Mouse (Mus musculus): Measurements from ENCODE around the gene Hesx1. TPM values are rescaled to one million over a fixed set of nuclear protein-coding genes. Genes with fewer than 3 reads are reported as not detected.

Gene Hesx1
- polyA plus RNA-seq, 1 experiment from 2014 or later, result 0.25 TPM

GRCm38 (mm10) chr14:27042280-27042983 is 48.2 kb downstream of the Hesx1 start:
- H3K36me3 ChIP-seq (ENCODE audit: control insufficient read depth, insufficient read depth, low read length), result no peaks in the 10 kb centered on the region
- peaks cover 49% of the 10 kb centered on the region for H3K4me1 ChIP-seq (ENCODE audit: control insufficient read depth, insufficient read depth, low read length)
- H3K4me3 ChIP-seq (ENCODE audit: low read depth, low read length), result no peak overlapping the region
- ATAC-seq (ENCODE audit: insufficient number of reproducible peaks, low FRiP score, low TSS enrichment, low read depth) (no peak), DNase-seq (ENCODE audit: low spot score) (no peak)
- H3K9me3 ChIP-seq (ENCODE audit: control insufficient read depth, low read length), result no peaks in the 10 kb centered on the region
- H3K9ac ChIP-seq (ENCODE audit: low read length), result 0 out of 2 replicates have a peak overlapping the region, but pooled peaks have one; percentile 2
- no peaks in the 10 kb centered on the region for H3K27me3 ChIP-seq (ENCODE audit: control insufficient read depth, insufficient read depth, low read length)
- 10% methylated on average over 8 of the region's 8 CpGs for WGBS
- no peak overlapping the region for H3K27ac ChIP-seq (replicated peaks; ENCODE audit: low read depth, low read length)
- H3K4me2 ChIP-seq (ENCODE audit: low read depth, severe bottlenecking), result peak overlapping the region; percentile 81

- Histone ChIP-seq H3K4me2 (ENCODE audit: low read depth, severe bottlenecking) (no peak overlapping the region), H3K4me3 (ENCODE audit: low read depth, low read length) (no peak overlapping the region), H3K27me3 (ENCODE audit: control insufficient read depth, insufficient read depth, low read length) (no peaks in the 10 kb centered on the region), H3K4me1 (ENCODE audit: control insufficient read depth, insufficient read depth, low read length) (peaks cover 59% of the 10 kb centered on the region), H3K9ac (ENCODE audit: low read length) (no peak overlapping the region), H3K27ac (replicated peaks; ENCODE audit: low read depth, low read length) (no peak overlapping the region; the same call in 1 of the 2 replicates), H3K36me3 (ENCODE audit: control insufficient read depth, insufficient read depth, low read length) (no peaks in the 10 kb centered on the region), H3K9me3 (ENCODE audit: control insufficient read depth, low read length) (no peaks in the 10 kb centered on the region)
- DNase-seq (ENCODE audit: low spot score) (no peak), ATAC-seq (ENCODE audit: insufficient number of reproducible peaks, low FRiP score, low TSS enrichment, low read depth) (no peak)
- 39% methylated on average over 5 of the region's 5 CpGs for WGBS
Measured at GRCm38 (mm10) chr14:27043416-27043815, 49.2 kb downstream of the Hesx1 start.

GRCm38 (mm10) chr14:27044221-27044966 is 50.2 kb downstream of the Hesx1 start:
- WGBS, result 1% methylated on average over 11 of the region's 11 CpGs
- DNase-seq (ENCODE audit: low spot score) (no peak), ATAC-seq (ENCODE audit: insufficient number of reproducible peaks, low FRiP score, low TSS enrichment, low read depth) (no peak)
- Histone ChIP-seq H3K9ac (ENCODE audit: low read length) (no peak overlapping the region), H3K27me3 (ENCODE audit: control insufficient read depth, insufficient read depth, low read length) (no peaks in the 10 kb centered on the region), H3K9me3 (ENCODE audit: control insufficient read depth, low read length) (no peaks in the 10 kb centered on the region), H3K4me1 (ENCODE audit: control insufficient read depth, insufficient read depth, low read length) (peaks cover 67% of the 10 kb centered on the region), H3K27ac (replicated peaks; ENCODE audit: low read depth, low read length) (peak overlapping the region; percentile 75), H3K4me3 (ENCODE audit: low read depth, low read length) (0 out of 2 replicates have a peak overlapping the region, but pooled peaks have one; percentile 0), H3K36me3 (ENCODE audit: control insufficient read depth, insufficient read depth, low read length) (no peaks in the 10 kb centered on the region), H3K4me2 (ENCODE audit: low read depth, severe bottlenecking) (peak overlapping the region; percentile 37; the same call in 1 of the 2 replicates)

- Histone ChIP-seq H3K36me3 (ENCODE audit: control insufficient read depth, insufficient read depth, low read length) (no peaks in the 10 kb centered on the region), H3K27me3 (ENCODE audit: control insufficient read depth, insufficient read depth, low read length) (no peaks in the 10 kb centered on the region), H3K4me1 (ENCODE audit: control insufficient read depth, insufficient read depth, low read length) (peaks cover 72% of the 10 kb centered on the region), H3K4me2 (ENCODE audit: low read depth, severe bottlenecking) (peak overlapping the region; percentile 37; the same call in 1 of the 2 replicates), H3K9ac (ENCODE audit: low read length) (no peak overlapping the region), H3K9me3 (ENCODE audit: control insufficient read depth, low read length) (no peaks in the 10 kb centered on the region), H3K27ac (replicated peaks; ENCODE audit: low read depth, low read length) (peak overlapping the region; percentile 75), H3K4me3 (ENCODE audit: low read depth, low read length) (no peak overlapping the region)
- DNase-seq (ENCODE audit: low spot score) (peak; percentile 62), ATAC-seq (ENCODE audit: insufficient number of reproducible peaks, low FRiP score, low TSS enrichment, low read depth) (no peak)
- WGBS, result 0% methylated on average over 2 of the region's 2 CpGs
Measured at GRCm38 (mm10) chr14:27044967-27045361, 50.7 kb downstream of the Hesx1 start.

- 53% methylated on average over 8 of the region's 8 CpGs for WGBS
- H3K9ac ChIP-seq (ENCODE audit: low read length), result no peak overlapping the region
Measured at GRCm38 (mm10) chr14:27048231-27048956, 54.2 kb downstream of the Hesx1 start.

GRCm38 (mm10) chr14:27050043-27050442 is 55.8 kb downstream of the Hesx1 start:
- Histone ChIP-seq H3K36me3 (ENCODE audit: control insufficient read depth, insufficient read depth, low read length) (no peaks in the 10 kb centered on the region), H3K9ac (ENCODE audit: low read length) (no peak overlapping the region; the same call in 1 of the 2 replicates), H3K27me3 (ENCODE audit: control insufficient read depth, insufficient read depth, low read length) (no peaks in the 10 kb centered on the region), H3K9me3 (ENCODE audit: control insufficient read depth, low read length) (no peaks in the 10 kb centered on the region), H3K27ac (replicated peaks; ENCODE audit: low read depth, low read length) (peak overlapping the region; percentile 84), H3K4me1 (ENCODE audit: control insufficient read depth, insufficient read depth, low read length) (peaks cover 63% of the 10 kb centered on the region), H3K4me2 (ENCODE audit: low read depth, severe bottlenecking) (no peak overlapping the region), H3K4me3 (ENCODE audit: low read depth, low read length) (no peak overlapping the region)
- DNase-seq (ENCODE audit: low spot score) (no peak), ATAC-seq (ENCODE audit: insufficient number of reproducible peaks, low FRiP score, low TSS enrichment, low read depth) (no peak)
- 13% methylated on average over 9 of the region's 9 CpGs for WGBS

More at GRCm38 (mm10) chr14:27048231-27048956, 54.2 kb downstream of the Hesx1 start:
- no peak for ATAC-seq (ENCODE audit: insufficient number of reproducible peaks, low FRiP score, low TSS enrichment, low read depth)
- Histone ChIP-seq H3K27ac (replicated peaks; ENCODE audit: low read depth, low read length) (peak overlapping the region; percentile 17; the same call in 1 of the 2 replicates), H3K9me3 (ENCODE audit: control insufficient read depth, low read length) (no peaks in the 10 kb centered on the region), H3K4me2 (ENCODE audit: low read depth, severe bottlenecking) (no peak overlapping the region), H3K4me3 (ENCODE audit: low read depth, low read length) (no peak overlapping the region), H3K4me1 (ENCODE audit: control insufficient read depth, insufficient read depth, low read length) (peaks cover 79% of the 10 kb centered on the region), H3K27me3 (ENCODE audit: control insufficient read depth, insufficient read depth, low read length) (no peaks in the 10 kb centered on the region), H3K36me3 (ENCODE audit: control insufficient read depth, insufficient read depth, low read length) (no peaks in the 10 kb centered on the region)
- DNase-seq (ENCODE audit: low spot score), result peak; percentile 26

GRCm38 (mm10) chr14:27050560-27051510 is 56.6 kb downstream of the Hesx1 start:
- DNase-seq (ENCODE audit: low spot score) (peak; percentile 61), ATAC-seq (ENCODE audit: insufficient number of reproducible peaks, low FRiP score, low TSS enrichment, low read depth) (peak; percentile 69; the same call in 1 of the 2 replicates)
- H3K9ac ChIP-seq (ENCODE audit: low read length), result peak overlapping the region; percentile 3
- WGBS, result 22% methylated on average over 18 of the region's 18 CpGs
- H3K4me2 ChIP-seq (ENCODE audit: low read depth, severe bottlenecking), result peak overlapping the region; percentile 15; the same call in 1 of the 2 replicates
- peaks cover 61% of the 10 kb centered on the region for H3K4me1 ChIP-seq (ENCODE audit: control insufficient read depth, insufficient read depth, low read length)
- peak overlapping the region; percentile 84 for H3K27ac ChIP-seq (replicated peaks; ENCODE audit: low read depth, low read length)
- H3K9me3 ChIP-seq (ENCODE audit: control insufficient read depth, low read length), result no peaks in the 10 kb centered on the region
- no peak overlapping the region for H3K4me3 ChIP-seq (ENCODE audit: low read depth, low read length)
- no peaks in the 10 kb centered on the region for H3K27me3 ChIP-seq (ENCODE audit: control insufficient read depth, insufficient read depth, low read length)
- no peaks in the 10 kb centered on the region for H3K36me3 ChIP-seq (ENCODE audit: control insufficient read depth, insufficient read depth, low read length)

Measured in limb, embryonic 11.5 days (tissue).